Mouse (Mus musculus) activated CD4-positive, CD25-positive, alpha-beta regulatory T cell, adult 4 months (primary cell): ENCODE measurements around the gene Pdcd10. TPM values are rescaled to one million over a fixed set of nuclear protein-coding genes. Genes with fewer than 3 reads are reported as not detected.

ENCODE experiments used
- ATAC-seq: one replicate; pipeline ENCODE4 v1.8.0; 2017
- polyA plus RNA-seq, 2 experiments: library from polyadenylated mRNA; unstranded; fragments of 100-300 nt; shearing (Covaris generic); gene quantifications; one replicate each; pipeline ENCODE4 v1.2.1; 2017

The Pdcd10 gene
- polyA plus RNA-seq, 2 experiments from 2014 or later: 209 to 283 TPM

- ATAC-seq: no peak
These were observed 88.5 kb downstream of the Pdcd10 start for GRCm38 (mm10) chr3:75468154-75468553.

Other genes with a start within 250 kb of the Pdcd10 start
- gene Wdr49, start 74.7 kb downstream of the Pdcd10 start, polyA plus RNA-seq: not detected
- 10 to 100 TPM; 18.1 to 22.8 TPM for gene Serpini1, start 691 bp upstream of the Pdcd10 start, polyA plus RNA-seq
- gene Gm29133, start 191.3 kb upstream of the Pdcd10 start, polyA plus RNA-seq: not detected